Mouse (Mus musculus): ENCODE measurements at regions not wholly inside any gene's neighbourhood (a gene's known extent, or its start where the extent isn't known, plus 50 kb on each side); places are given as distances from the start of the nearest gene placed in this dataset.

DNA sequence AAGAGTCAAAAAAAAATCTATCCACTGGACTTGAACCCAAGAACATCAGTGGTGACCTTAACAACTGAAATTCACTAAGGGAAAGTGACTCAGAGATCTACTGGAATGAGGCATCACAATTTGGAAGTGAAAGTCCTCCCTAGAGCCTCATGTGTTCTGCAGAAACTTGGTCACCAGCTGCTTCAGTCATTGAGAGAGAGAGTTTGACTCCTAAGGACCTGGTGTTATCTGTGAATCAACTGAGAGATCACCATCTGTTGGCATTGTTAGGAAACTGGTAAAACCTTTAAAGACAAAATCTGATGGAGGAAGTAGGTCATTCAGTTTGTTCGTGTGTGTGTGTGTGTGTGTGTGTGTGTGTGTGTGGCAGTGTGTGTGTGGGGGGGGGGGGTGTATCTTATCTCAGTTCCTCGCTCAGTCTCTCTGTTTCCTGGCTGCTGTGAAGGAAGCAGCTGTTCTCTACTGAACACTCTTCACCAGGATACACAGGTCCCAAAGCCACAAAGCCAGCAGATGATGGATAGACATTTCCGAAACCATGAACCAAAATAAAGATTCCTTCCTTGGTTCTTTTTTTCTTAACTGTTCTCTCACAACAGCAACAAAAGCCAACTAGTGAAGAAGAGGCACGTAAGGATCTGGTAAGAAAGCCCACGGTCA, 284.6 kb downstream of the Fam49a start:
- no peak for TF ChIP-seq CTCF (IDR thresholded peaks at IDR 0.05; ENCODE audit: extremely low read depth, insufficient read depth, insufficient read length, insufficient replicate concordance)
- no peak for TF ChIP-seq POLR2A (IDR thresholded peaks at IDR 0.05; ENCODE audit: low read depth, low read length)

Data from spleen, adult 2 months (tissue).